ENCODE assay signal across 26 mouse cellular contexts in genomic region chr13:82595566-82595965, GRCm38 (mm10).
DNase-seq lines count a peak whose midpoint lies in the region; ATAC-seq and TF ChIP-seq lines count a peak whose summit lies in the region.
"Had no signal": no experiment of that assay in that cellular context is flagged by ENCODE, and none has a peak within 500 bp of the region (broad histone marks: within the 10 kb centered on the region; RNA-seq: fewer than 3 reads in every experiment).

No protein-coding gene starts in this region.

- H3K27ac ChIP-seq in gastrocnemius, adult 2 months = peak overlapping the region; percentile 77
- peak overlapping the region; percentile 54 for H3K27ac ChIP-seq in left cerebral cortex, adult 2 months
- no peak overlapping the region for H3K27ac ChIP-seq in CH12.LX (ENCODE audit: insufficient read depth, low read depth)
- H3K27ac ChIP-seq: embryonic facial prominence, embryonic 13.5 days; embryonic facial prominence, embryonic 15.5 days; forebrain, embryonic 10.5 days; forebrain, embryonic 12.5 days had no signal

- no peak for DNase-seq in frontal cortex, postnatal 36 days (ENCODE audit: low spot score in 2 of 2)
- DNase-seq in gastrocnemius, adult 2 months = peak; percentile 25
- DNase-seq in gastrocnemius, postnatal 4 days (ENCODE audit: low spot score in 2 of 2) = no peak
- no peak for DNase-seq in left cerebral cortex, adult 2 months (ENCODE audit: extremely low spot score in 1 of 2, low spot score in 2 of 2)
- no peak for DNase-seq in left cerebral cortex, postnatal 10 days (ENCODE audit: extremely low spot score in 1 of 2, low spot score in 2 of 2)
- peak; percentile 3 for DNase-seq in CH12.LX (ENCODE audit: extremely low read depth)
- no peak for DNase-seq in heart, adult 8-10 months (ENCODE audit: low spot score)
- DNase-seq: adrenal gland, adult 2 months; adrenal gland, postnatal 10 days; adrenal gland, postnatal 25 days; B cell, adult 2 months; cerebellum, adult 11 months; cerebellum, adult 18-20 months; cerebellum, adult 8-10 months; cerebellum, adult 9-11 months; cerebellum, postnatal 14 days; cerebellum, postnatal 36 days; embryo, embryonic 11 days had no signal

- H3K79me2 ChIP-seq in CH12.LX (replicated peaks; ENCODE audit: control insufficient read depth, extremely low read depth, insufficient read depth, poor library complexity, severe bottlenecking) = no peaks in the 10 kb centered on the region

- H3K27me3 ChIP-seq in CH12.LX (replicated peaks) = no peaks in the 10 kb centered on the region
- H3K27me3 ChIP-seq: embryonic facial prominence, embryonic 13.5 days; embryonic facial prominence, embryonic 15.5 days; forebrain, embryonic 12.5 days had no signal

- H3K4me2 ChIP-seq in CH12.LX (ENCODE audit: insufficient read depth, low read depth, poor library complexity, severe bottlenecking) = no peak overlapping the region
- H3K4me2 ChIP-seq: embryonic facial prominence, embryonic 13.5 days; embryonic facial prominence, embryonic 15.5 days; forebrain, embryonic 12.5 days had no signal

- no peaks in the 10 kb centered on the region for H3K9me3 ChIP-seq in CH12.LX (replicated peaks; ENCODE audit: low read length)
- H3K9me3 ChIP-seq: embryonic facial prominence, embryonic 13.5 days; embryonic facial prominence, embryonic 15.5 days; forebrain, embryonic 10.5 days; forebrain, embryonic 12.5 days had no signal

- in situ Hi-C loops in CH12.LX (cut with MboI; ENCODE audit: low pct_ligation_motif_present, low pct_unique_long_range_greater_than_20kb, low sequenced_read_pairs) = no loop called here

- dilution Hi-C loops in CH12.LX (cut with MboI; ENCODE audit: extremely low pct_ligation_motif_present, extremely low pct_unique_long_range_greater_than_20kb, low sequenced_read_pairs) = no loop called here

- TF ChIP-seq EP300 in CH12.LX (IDR thresholded peaks at IDR 0.05; ENCODE audit: low read length) = no peak

- H3K9ac ChIP-seq in CH12.LX (ENCODE audit: insufficient read depth, low read depth) = no peak overlapping the region
- H3K9ac ChIP-seq: embryonic facial prominence, embryonic 13.5 days; embryonic facial prominence, embryonic 15.5 days; forebrain, embryonic 12.5 days had no signal

- intact Hi-C loops in gastrocnemius, adult 2 months (cut with DNase I) = loop anchor here (5.0 kb wide), 1 partner anchor 38 kb away; no protein-coding TSS in a partner anchor
- intact Hi-C loops in left cerebral cortex, adult 2 months (cut with DNase I) = no loop called here
- intact Hi-C loops in left cerebral cortex, postnatal 10 days (cut with DNase I) = loop anchor here (10.0 kb wide), 1 partner anchor 281 kb away; no protein-coding TSS in a partner anchor

- TF ChIP-seq RAD21 in CH12.LX (IDR thresholded peaks at IDR 0.05; ENCODE audit: low read depth, low read length) = no peak

- no peaks in the 10 kb centered on the region for H3K36me3 ChIP-seq in CH12.LX (replicated peaks in 1 of 2; ENCODE audit: control insufficient read depth in 1 of 2, insufficient read depth in 1 of 2, low read length in 1 of 2)
- H3K36me3 ChIP-seq: embryonic facial prominence, embryonic 13.5 days; embryonic facial prominence, embryonic 15.5 days; forebrain, embryonic 10.5 days; forebrain, embryonic 12.5 days had no signal

- TF ChIP-seq CTCF in gastrocnemius, adult 2 months (IDR thresholded peaks at IDR 0.05) = no peak
- no peak for TF ChIP-seq CTCF in left cerebral cortex, adult 2 months (IDR thresholded peaks at IDR 0.05)
- no peak for TF ChIP-seq CTCF in CH12.LX (conservative IDR thresholded peaks at IDR 0.05 in 1 of 2, IDR thresholded peaks at IDR 0.05 in 1 of 2; ENCODE audit: low read depth in 2 of 2, low read length in 2 of 2)

- ATAC-seq in frontal cortex, adult (ENCODE audit: low TSS enrichment) = peak; percentile 32; the same call in 1 of the 2 replicates
- ATAC-seq: CD4-positive, CD25-positive, alpha-beta regulatory T cell, adult 4 months; forebrain, embryonic 14.5 days had no signal

- H3K4me1 ChIP-seq in CH12.LX (ENCODE audit: control insufficient read depth in 1 of 2, insufficient read depth in 2 of 2) = 0 out of 4 replicates have a peak, but pooled peaks cover 0 to 4% of the 10 kb centered on the region in 2 experiments
- H3K4me1 ChIP-seq: embryonic facial prominence, embryonic 13.5 days; embryonic facial prominence, embryonic 15.5 days; forebrain, embryonic 10.5 days; forebrain, embryonic 12.5 days had no signal

- no peak overlapping the region for H3K4me3 ChIP-seq in gastrocnemius, adult 2 months
- H3K4me3 ChIP-seq in left cerebral cortex, adult 2 months = no peak overlapping the region
- no peak overlapping the region for H3K4me3 ChIP-seq in CH12.LX (replicated peaks in 1 of 3; ENCODE audit: low read depth in 2 of 3, low read length in 2 of 3, poor library complexity in 1 of 3)
- H3K4me3 ChIP-seq: embryonic facial prominence, embryonic 13.5 days; embryonic facial prominence, embryonic 15.5 days; erythroblast, embryonic 14.5 days; forebrain, embryonic 10.5 days; forebrain, embryonic 12.5 days had no signal

- no peak for TF ChIP-seq POLR2A in CH12.LX (IDR thresholded peaks at IDR 0.05; ENCODE audit: low read depth, low read length)

TF ChIP-seq in CH12.LX, 34 proteins besides CTCF, POLR2A, EP300 and RAD21:
- TF ChIP-seq SIN3A (IDR thresholded peaks at IDR 0.05; ENCODE audit: low read length) = no peak
- TF ChIP-seq E2F4 (IDR thresholded peaks at IDR 0.05; ENCODE audit: insufficient replicate concordance, low read depth, low read length) = no peak
- TF ChIP-seq POLR2AphosphoS2 (IDR thresholded peaks at IDR 0.05; ENCODE audit: low read depth, low read length) = no peak
- TF ChIP-seq ZC3H11A (IDR thresholded peaks at IDR 0.05; ENCODE audit: low read depth, low read length) = no peak
- TF ChIP-seq SMC3 (IDR thresholded peaks at IDR 0.05; ENCODE audit: low read depth, low read length) = no peak
- no peak for TF ChIP-seq NELFE (IDR thresholded peaks at IDR 0.05; ENCODE audit: low read depth, low read length)
- TF ChIP-seq PAX5 (IDR thresholded peaks at IDR 0.05; ENCODE audit: low read length) = no peak
- TF ChIP-seq MYC (IDR thresholded peaks at IDR 0.05; ENCODE audit: low read depth, low read length) = no peak

Comparison
In these comparisons a context has a peak if more than half of its experiments do, and no peak if none do; other contexts are left out.
1. DNase-seq: peak in gastrocnemius, adult 2 months (single experiment) and CH12.LX (single experiment); none in frontal cortex, postnatal 36 days (0 of 2), gastrocnemius, postnatal 4 days (0 of 2), left cerebral cortex, adult 2 months (0 of 2), left cerebral cortex, postnatal 10 days (0 of 2) and heart, adult 8-10 months (single experiment).